Mouse (Mus musculus) neural tube, embryonic 13.5 days (tissue): ENCODE results near the gene Efcab9. TPM values are rescaled to one million over a fixed set of nuclear protein-coding genes. Genes with fewer than 3 reads are reported as not detected.
A peak's percentile ranks its signal among the peaks of the same experiment; 100 is the strongest.

ENCODE experiments used
- ATAC-seq: fragments of 200-750 bp; cut with Nextera tagmentation; 2 replicates; pipeline ENCODE4 v1.8.0; 2017; ENCODE audit warnings: low read depth, mild to moderate bottlenecking, moderate TSS enrichment, moderate library complexity
- H3K27ac ChIP-seq: fragments of 300-500 bp; sonication (generic); replicated peaks from 2 replicates; pipeline ENCODE4 v1.5.1; 2015; ENCODE audit warnings: moderate library complexity, mild to moderate bottlenecking, inconsistent platforms
- H3K27me3 ChIP-seq: fragments of 300-500 bp; sonication (generic); 2 replicates; pipeline ENCODE4 v1.6.1; 2015; ENCODE audit warnings: mild to moderate bottlenecking, inconsistent platforms
- H3K36me3 ChIP-seq: fragments of 300-500 bp; sonication (generic); 2 replicates; pipeline ENCODE4 v1.6.1; 2015; ENCODE audit warnings: mild to moderate bottlenecking, inconsistent platforms
- H3K4me1 ChIP-seq: fragments of 300-500 bp; sonication (generic); replicated peaks from 2 replicates; pipeline ENCODE4 v1.6.1; 2015; ENCODE audit warnings: inconsistent platforms
- H3K4me2 ChIP-seq: fragments of 300-500 bp; sonication (generic); 2 replicates; pipeline ENCODE4 v1.6.1; 2015; ENCODE audit warnings: inconsistent platforms, mild to moderate bottlenecking, moderate library complexity
- H3K4me3 ChIP-seq: fragments of 300-500 bp; sonication (generic); 2 replicates; pipeline ENCODE4 v1.5.1; 2015; ENCODE audit warnings: mild to moderate bottlenecking, inconsistent platforms
- H3K9ac ChIP-seq: fragments of 300-500 bp; sonication (generic); 2 replicates; pipeline ENCODE4 v1.6.1; 2015; ENCODE audit warnings: moderate library complexity, mild to moderate bottlenecking, inconsistent platforms
- H3K9me3 ChIP-seq: fragments of 300-500 bp; sonication (generic); 2 replicates; pipeline ENCODE4 v1.6.1; 2016; ENCODE audit warnings: inconsistent platforms
- WGBS: fragments of 180-500 bp; shearing (Covaris S2); methylation state at CpG from one replicate; pipeline ENCODE4 v1.1.7; 2015; 5-methylcytosine and 5-hydroxymethylcytosine counted together
- polyA plus RNA-seq: library from polyadenylated mRNA; unstranded; fragments of >200 nt; fragmentation: Nextera tagmentation; extraction: Ambion mirVana; gene quantifications from 2 replicates; pipeline ENCODE4 v1.2.1, GENCODE M21; 2015

Gene Efcab9
- 0.36 TPM in 1 of 2 replicates, not detected in the other for polyA plus RNA-seq

GRCm38 (mm10) chr11:32531871-32532764, at the start of gene Efcab9:
Gene Efcab9, minus strand, starts transcription at chr11:32532081.
- Histone ChIP-seq H3K4me1 (peaks cover 35% of the 10 kb centered on the region), H3K9ac (peak within 1 kb of the TSS; percentile 78), H3K27me3 (peaks cover 22% of the 10 kb centered on the region), H3K36me3 (no peaks in the 10 kb centered on the region), H3K27ac (no peak within 1 kb of the TSS), H3K9me3 (no peaks in the 10 kb centered on the region), H3K4me2 (peak within 1 kb of the TSS; percentile 95), H3K4me3 (peak within 1 kb of the TSS; percentile 60)
- peak; percentile 26; the same call in 1 of the 2 replicates for ATAC-seq
- 7% methylated on average over 33 of the region's 33 CpGs for WGBS

- no peak overlapping the region for H3K4me3 ChIP-seq
Observed at GRCm38 (mm10) chr11:32581031-32581430, 49.1 kb upstream of the Efcab9 start.

GRCm38 (mm10) chr11:32580305-32580947, 48.5 kb upstream of the Efcab9 start:
- no peak overlapping the region for H3K4me2 ChIP-seq
- H3K27me3 ChIP-seq, result no peaks in the 10 kb centered on the region
- no peaks in the 10 kb centered on the region for H3K9me3 ChIP-seq
- H3K27ac ChIP-seq, result no peak overlapping the region
- ATAC-seq, result no peak
- 84% methylated on average over 16 of the region's 16 CpGs for WGBS
- no peaks in the 10 kb centered on the region for H3K36me3 ChIP-seq
- peaks cover 18% of the 10 kb centered on the region for H3K4me1 ChIP-seq
- no peak overlapping the region for H3K9ac ChIP-seq
- no peak overlapping the region for H3K4me3 ChIP-seq

More at GRCm38 (mm10) chr11:32581031-32581430, 49.1 kb upstream of the Efcab9 start:
- no peak overlapping the region for H3K9ac ChIP-seq
- H3K4me2 ChIP-seq, result no peak overlapping the region
- no peak for ATAC-seq
- H3K9me3 ChIP-seq, result no peaks in the 10 kb centered on the region
- H3K27ac ChIP-seq, result no peak overlapping the region
- H3K27me3 ChIP-seq, result no peaks in the 10 kb centered on the region
- 50% methylated on average over 2 of the region's 2 CpGs for WGBS
- no peaks in the 10 kb centered on the region for H3K36me3 ChIP-seq
- H3K4me1 ChIP-seq, result peaks cover 16% of the 10 kb centered on the region

DNA sequence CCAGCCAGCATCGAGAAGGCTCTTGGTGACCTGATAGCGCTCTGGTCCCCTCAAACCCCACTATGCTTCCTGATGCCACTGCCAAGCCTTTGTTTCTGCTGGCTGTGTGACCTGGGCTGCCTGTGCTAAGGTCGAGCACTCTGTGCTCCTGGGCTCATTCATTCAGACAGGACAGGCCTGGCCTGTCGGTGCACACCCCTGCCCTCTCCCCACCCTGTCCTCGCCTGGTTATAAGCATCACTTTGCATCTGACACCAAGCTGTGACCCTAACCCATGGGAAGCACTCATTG, 44.8 kb upstream of the Efcab9 start:
- WGBS, result 61% methylated on average over 5 of the region's 5 CpGs
- H3K4me3 ChIP-seq, result no peak overlapping the region
- peaks cover 18% of the 10 kb centered on the region for H3K4me1 ChIP-seq
- H3K27me3 ChIP-seq, result no peaks in the 10 kb centered on the region
- H3K9ac ChIP-seq, result peak overlapping the region; percentile 32; the same call in 1 of the 2 replicates
- H3K9me3 ChIP-seq, result no peaks in the 10 kb centered on the region
- H3K27ac ChIP-seq, result peak overlapping the region; percentile 81
- 0 out of 2 replicates have a peak, but pooled peaks have one; percentile 21 for ATAC-seq
- no peaks in the 10 kb centered on the region for H3K36me3 ChIP-seq
- no peak overlapping the region for H3K4me2 ChIP-seq

GRCm38 (mm10) chr11:32575964-32576759, 44.3 kb upstream of the Efcab9 start:
- Histone ChIP-seq H3K4me3 (no peak overlapping the region), H3K36me3 (no peaks in the 10 kb centered on the region), H3K27me3 (no peaks in the 10 kb centered on the region), H3K9me3 (no peaks in the 10 kb centered on the region), H3K27ac (peak overlapping the region; percentile 81), H3K9ac (peak overlapping the region; percentile 32; the same call in 1 of the 2 replicates), H3K4me2 (no peak overlapping the region), H3K4me1 (peaks cover 17% of the 10 kb centered on the region)
- WGBS, result 80% methylated on average over 6 of the region's 6 CpGs
- ATAC-seq, result peak; percentile 22; the same call in 1 of the 2 replicates

DNA sequence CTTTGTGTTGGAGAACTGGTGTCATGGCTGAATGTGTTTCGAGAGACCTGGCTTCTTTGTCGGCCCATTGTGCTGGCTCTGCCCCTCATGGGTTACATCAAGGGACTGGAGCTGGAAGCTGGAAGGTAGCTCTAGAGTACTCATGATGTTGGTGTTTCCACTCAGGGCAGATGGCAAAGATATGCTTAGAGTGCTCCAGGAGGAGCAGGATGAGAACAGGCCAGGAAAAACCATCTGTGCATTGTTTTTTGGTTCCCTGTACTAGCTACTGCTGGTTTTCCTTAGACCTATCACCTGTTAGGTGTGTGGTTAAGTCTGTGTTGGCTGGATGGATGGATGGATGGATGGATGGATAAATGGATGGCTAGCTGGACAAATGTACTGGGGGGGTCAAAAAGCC, 41.8 kb upstream of the Efcab9 start:
- peaks cover 9% of the 10 kb centered on the region for H3K4me1 ChIP-seq
- ATAC-seq, result no peak
- no peaks in the 10 kb centered on the region for H3K27me3 ChIP-seq
- no peaks in the 10 kb centered on the region for H3K9me3 ChIP-seq
- no peak overlapping the region for H3K4me2 ChIP-seq
- H3K9ac ChIP-seq, result no peak overlapping the region
- H3K4me3 ChIP-seq, result no peak overlapping the region
- 93% methylated on average over 2 of the region's 2 CpGs for WGBS
- H3K36me3 ChIP-seq, result no peaks in the 10 kb centered on the region
- H3K27ac ChIP-seq, result no peak overlapping the region

DNA sequence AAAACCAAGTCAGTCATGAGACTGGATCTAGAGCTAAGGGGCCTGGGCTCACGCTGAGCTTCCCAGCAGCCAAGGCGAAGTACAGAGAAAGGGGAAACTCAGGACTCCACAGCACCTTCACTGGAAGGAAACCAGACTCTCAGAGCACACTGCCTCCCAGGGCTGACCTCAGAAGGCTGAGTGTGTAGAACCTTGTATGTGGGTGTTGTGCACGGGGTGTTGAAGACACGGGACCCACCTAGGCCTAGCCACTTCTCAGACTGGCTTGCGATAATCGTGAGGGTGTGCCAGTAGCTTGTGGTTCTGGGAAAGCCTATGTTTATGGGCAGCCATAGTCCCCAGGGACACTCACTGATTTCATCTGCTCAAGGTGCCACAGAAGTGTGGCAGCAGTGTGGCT, 39.2 kb upstream of the Efcab9 start:
- ATAC-seq, result no peak
- H3K36me3 ChIP-seq, result no peaks in the 10 kb centered on the region
- WGBS, result 87% methylated on average over 6 of the region's 6 CpGs
- no peak overlapping the region for H3K4me2 ChIP-seq
- H3K27me3 ChIP-seq, result no peaks in the 10 kb centered on the region
- no peaks in the 10 kb centered on the region for H3K9me3 ChIP-seq
- no peak overlapping the region for H3K4me3 ChIP-seq
- no peak overlapping the region for H3K27ac ChIP-seq
- peaks cover 18% of the 10 kb centered on the region for H3K4me1 ChIP-seq
- H3K9ac ChIP-seq, result no peak overlapping the region

- no peaks in the 10 kb centered on the region for H3K36me3 ChIP-seq
- no peak overlapping the region for H3K9ac ChIP-seq
- 91% methylated on average over 15 of the region's 15 CpGs for WGBS
- H3K27ac ChIP-seq, result no peak overlapping the region
- no peaks in the 10 kb centered on the region for H3K9me3 ChIP-seq
- ATAC-seq, result no peak
- H3K27me3 ChIP-seq, result no peaks in the 10 kb centered on the region
- H3K4me2 ChIP-seq, result no peak overlapping the region
- peaks cover 26% of the 10 kb centered on the region for H3K4me1 ChIP-seq
- no peak overlapping the region for H3K4me3 ChIP-seq
Observed at GRCm38 (mm10) chr11:32568637-32569293, 36.9 kb upstream of the Efcab9 start.

GRCm38 (mm10) chr11:32568060-32568459, 36.2 kb upstream of the Efcab9 start:
- ATAC-seq, result no peak
- no peaks in the 10 kb centered on the region for H3K36me3 ChIP-seq
- WGBS, result 89% methylated on average over 7 of the region's 7 CpGs

GRCm38 (mm10) chr11:32567000-32567855, 35.3 kb upstream of the Efcab9 start:
- no peaks in the 10 kb centered on the region for H3K9me3 ChIP-seq
- H3K9ac ChIP-seq, result no peak overlapping the region
- no peaks in the 10 kb centered on the region for H3K27me3 ChIP-seq
- H3K36me3 ChIP-seq, result no peaks in the 10 kb centered on the region
- 80% methylated on average over 10 of the region's 10 CpGs for WGBS
- no peak overlapping the region for H3K4me2 ChIP-seq
- no peak for ATAC-seq
- no peak overlapping the region for H3K27ac ChIP-seq
- peaks cover 41% of the 10 kb centered on the region for H3K4me1 ChIP-seq
- no peak overlapping the region for H3K4me3 ChIP-seq

More at GRCm38 (mm10) chr11:32568060-32568459, 36.2 kb upstream of the Efcab9 start:
- H3K4me1 ChIP-seq, result peaks cover 33% of the 10 kb centered on the region
- no peaks in the 10 kb centered on the region for H3K9me3 ChIP-seq
- no peak overlapping the region for H3K27ac ChIP-seq
- no peak overlapping the region for H3K4me2 ChIP-seq
- no peak overlapping the region for H3K4me3 ChIP-seq
- H3K9ac ChIP-seq, result no peak overlapping the region
- H3K27me3 ChIP-seq, result no peaks in the 10 kb centered on the region

GRCm38 (mm10) chr11:32566184-32566583, 34.3 kb upstream of the Efcab9 start:
- H3K4me1 ChIP-seq, result peaks cover 47% of the 10 kb centered on the region
- no peak overlapping the region for H3K4me2 ChIP-seq
- H3K27me3 ChIP-seq, result no peaks in the 10 kb centered on the region
- H3K4me3 ChIP-seq, result no peak overlapping the region
- H3K9me3 ChIP-seq, result no peaks in the 10 kb centered on the region
- no peak for ATAC-seq
- H3K36me3 ChIP-seq, result no peaks in the 10 kb centered on the region
- WGBS, result 63% methylated on average over 6 of the region's 6 CpGs
- no peak overlapping the region for H3K9ac ChIP-seq
- no peak overlapping the region for H3K27ac ChIP-seq
